Mouse (Mus musculus): ENCODE results near the gene Arhgef28. TPM values are rescaled to one million over a fixed set of nuclear protein-coding genes. Genes with fewer than 3 reads are reported as not detected.

Gene Arhgef28
- polyA plus RNA-seq, 1 experiment from 2014 or later: 45.3 TPM

GRCm38 (mm10) chr13:97941909-97942680 is 264.1 kb downstream of the Arhgef28 start:
- no peak overlapping the region for H3K27ac ChIP-seq
- H3K9ac ChIP-seq: no peak overlapping the region
- no peak overlapping the region for H3K4me3 ChIP-seq (replicated peaks)
- H3K9me3 ChIP-seq (replicated peaks): no peaks in the 10 kb centered on the region
- no peak overlapping the region for H3K4me2 ChIP-seq
- WGBS: 82% methylated on average over 13 of the region's 13 CpGs
- peaks cover 41% of the 10 kb centered on the region for H3K36me3 ChIP-seq
- peaks cover 9% of the 10 kb centered on the region; the same call in 1 of the 2 replicates for H3K4me1 ChIP-seq
- no peak for ATAC-seq (replicated peaks; ENCODE audit: low FRiP score)
- no peaks in the 10 kb centered on the region for H3K27me3 ChIP-seq

GRCm38 (mm10) chr13:97941099-97941498 is 265.1 kb downstream of the Arhgef28 start:
- WGBS: 62% methylated on average over 6 of the region's 6 CpGs
- Histone ChIP-seq H3K27me3 (0 out of 2 replicates have a peak, but pooled peaks cover 3% of the 10 kb centered on the region), H3K4me2 (no peak overlapping the region), H3K9ac (no peak overlapping the region), H3K9me3 (replicated peaks) (no peaks in the 10 kb centered on the region), H3K4me3 (replicated peaks) (no peak overlapping the region), H3K36me3 (peaks cover 41% of the 10 kb centered on the region), H3K27ac (no peak overlapping the region), H3K4me1 (peaks cover 9% of the 10 kb centered on the region; the same call in 1 of the 2 replicates)
- ATAC-seq (replicated peaks; ENCODE audit: low FRiP score): no peak

GRCm38 (mm10) chr13:97939433-97940160 is 266.6 kb downstream of the Arhgef28 start:
- H3K4me2 ChIP-seq: no peak overlapping the region
- H3K36me3 ChIP-seq: peaks cover 33% of the 10 kb centered on the region
- peaks cover 9% of the 10 kb centered on the region; the same call in 1 of the 2 replicates for H3K4me1 ChIP-seq
- H3K27me3 ChIP-seq: 0 out of 2 replicates have a peak, but pooled peaks cover 3% of the 10 kb centered on the region
- H3K9ac ChIP-seq: no peak overlapping the region
- ATAC-seq (replicated peaks; ENCODE audit: low FRiP score): no peak
- H3K27ac ChIP-seq: no peak overlapping the region
- no peaks in the 10 kb centered on the region for H3K9me3 ChIP-seq (replicated peaks)
- no peak overlapping the region for H3K4me3 ChIP-seq (replicated peaks)
- WGBS: 73% methylated on average over 15 of the region's 15 CpGs

GRCm38 (mm10) chr13:97938596-97939297 is 267.5 kb downstream of the Arhgef28 start:
- Histone ChIP-seq H3K4me2 (no peak overlapping the region), H3K9ac (no peak overlapping the region), H3K36me3 (peaks cover 27% of the 10 kb centered on the region), H3K4me3 (replicated peaks) (no peak overlapping the region), H3K27ac (no peak overlapping the region), H3K9me3 (replicated peaks) (no peaks in the 10 kb centered on the region), H3K4me1 (peaks cover 9% of the 10 kb centered on the region; the same call in 1 of the 2 replicates), H3K27me3 (0 out of 2 replicates have a peak, but pooled peaks cover 3% of the 10 kb centered on the region)
- WGBS: 34% methylated on average over 18 of the region's 18 CpGs
- peak; percentile 79; the same call in 1 of the 2 replicates for ATAC-seq (replicated peaks; ENCODE audit: low FRiP score)

- 16% methylated on average over 7 of the region's 7 CpGs for WGBS
- H3K4me2 ChIP-seq: no peak overlapping the region
- no peak for ATAC-seq (replicated peaks; ENCODE audit: low FRiP score)
- H3K27me3 ChIP-seq: 0 out of 2 replicates have a peak, but pooled peaks cover 3% of the 10 kb centered on the region
- no peaks in the 10 kb centered on the region for H3K9me3 ChIP-seq (replicated peaks)
- H3K4me1 ChIP-seq: peaks cover 9% of the 10 kb centered on the region; the same call in 1 of the 2 replicates
- H3K9ac ChIP-seq: no peak overlapping the region
- peaks cover 27% of the 10 kb centered on the region for H3K36me3 ChIP-seq
- H3K27ac ChIP-seq: no peak overlapping the region
- no peak overlapping the region for H3K4me3 ChIP-seq (replicated peaks)
These were observed 268.3 kb downstream of the Arhgef28 start for GRCm38 (mm10) chr13:97937919-97938318.

GRCm38 (mm10) chr13:97928135-97928497 is 278.1 kb downstream of the Arhgef28 start:
- Histone ChIP-seq H3K27ac (peak overlapping the region; percentile 71), H3K4me2 (peak overlapping the region; percentile 45), H3K9me3 (replicated peaks) (no peaks in the 10 kb centered on the region), H3K9ac (no peak overlapping the region), H3K4me3 (replicated peaks) (0 out of 2 replicates have a peak overlapping the region, but pooled peaks have one; percentile 2), H3K36me3 (peaks cover 19% of the 10 kb centered on the region), H3K27me3 (no peaks in the 10 kb centered on the region), H3K4me1 (peaks cover 38% of the 10 kb centered on the region)
- ATAC-seq (replicated peaks; ENCODE audit: low FRiP score): peak; percentile 90
- 2% methylated on average over 8 of the region's 8 CpGs for WGBS

GRCm38 (mm10) chr13:97927376-97928134 is 278.7 kb downstream of the Arhgef28 start:
- H3K27ac ChIP-seq: peak overlapping the region; percentile 71
- peak; percentile 41; the same call in 1 of the 2 replicates for ATAC-seq (replicated peaks; ENCODE audit: low FRiP score)
- peaks cover 38% of the 10 kb centered on the region for H3K4me1 ChIP-seq

GRCm38 (mm10) chr13:97926371-97926770 is 279.9 kb downstream of the Arhgef28 start:
- no peak overlapping the region for H3K9ac ChIP-seq
- no peak overlapping the region for H3K4me3 ChIP-seq (replicated peaks)
- ATAC-seq (replicated peaks; ENCODE audit: low FRiP score): no peak
- no peaks in the 10 kb centered on the region for H3K9me3 ChIP-seq (replicated peaks)
- WGBS: 67% methylated on average over 10 of the region's 10 CpGs
- peaks cover 38% of the 10 kb centered on the region for H3K4me1 ChIP-seq
- H3K27ac ChIP-seq: peak overlapping the region; percentile 41
- no peaks in the 10 kb centered on the region for H3K27me3 ChIP-seq
- H3K4me2 ChIP-seq: no peak overlapping the region
- peaks cover 28% of the 10 kb centered on the region for H3K36me3 ChIP-seq

More at GRCm38 (mm10) chr13:97927376-97928134, 278.7 kb downstream of the Arhgef28 start:
- 9% methylated on average over 14 of the region's 14 CpGs for WGBS
- Histone ChIP-seq H3K36me3 (peaks cover 22% of the 10 kb centered on the region), H3K4me3 (replicated peaks) (0 out of 2 replicates have a peak overlapping the region, but pooled peaks have one; percentile 2), H3K9me3 (replicated peaks) (no peaks in the 10 kb centered on the region), H3K9ac (no peak overlapping the region), H3K27me3 (no peaks in the 10 kb centered on the region), H3K4me2 (peak overlapping the region; percentile 45)

- Histone ChIP-seq H3K27ac (no peak overlapping the region), H3K9ac (no peak overlapping the region), H3K4me2 (no peak overlapping the region), H3K4me1 (peaks cover 35% of the 10 kb centered on the region), H3K9me3 (replicated peaks) (no peaks in the 10 kb centered on the region), H3K27me3 (no peaks in the 10 kb centered on the region), H3K4me3 (replicated peaks) (no peak overlapping the region), H3K36me3 (peaks cover 10% of the 10 kb centered on the region; the same call in 1 of the 2 replicates)
- 95% methylated on average over 5 of the region's 5 CpGs for WGBS
- ATAC-seq (replicated peaks; ENCODE audit: low FRiP score): no peak
These were observed 283.2 kb downstream of the Arhgef28 start for GRCm38 (mm10) chr13:97923009-97923408.

- Histone ChIP-seq H3K4me2 (no peak overlapping the region), H3K27me3 (no peaks in the 10 kb centered on the region), H3K36me3 (peaks cover 10% of the 10 kb centered on the region; the same call in 1 of the 2 replicates), H3K9me3 (replicated peaks) (no peaks in the 10 kb centered on the region), H3K4me3 (replicated peaks) (no peak overlapping the region), H3K4me1 (peaks cover 18% of the 10 kb centered on the region), H3K9ac (no peak overlapping the region), H3K27ac (no peak overlapping the region)
- 28% methylated on average over 8 of the region's 8 CpGs for WGBS
- no peak for ATAC-seq (replicated peaks; ENCODE audit: low FRiP score)
These were observed 286.6 kb downstream of the Arhgef28 start for GRCm38 (mm10) chr13:97919590-97919989.

Data from kidney, embryonic 15.5 days (tissue).